Mouse (Mus musculus) thymus, postnatal 14 days (tissue): Measurements from ENCODE around the gene Rabl6.
"Not testable (repeated sequence)": the region's sequence is repeated elsewhere in the genome, so short reads cannot be mapped to it uniquely, and the experiment has no call there.

Experiments used
- DNase-seq: peaks from one replicate; pipeline ENCODE4 v3.0.0; 2021

The Rabl6 gene

DNA sequence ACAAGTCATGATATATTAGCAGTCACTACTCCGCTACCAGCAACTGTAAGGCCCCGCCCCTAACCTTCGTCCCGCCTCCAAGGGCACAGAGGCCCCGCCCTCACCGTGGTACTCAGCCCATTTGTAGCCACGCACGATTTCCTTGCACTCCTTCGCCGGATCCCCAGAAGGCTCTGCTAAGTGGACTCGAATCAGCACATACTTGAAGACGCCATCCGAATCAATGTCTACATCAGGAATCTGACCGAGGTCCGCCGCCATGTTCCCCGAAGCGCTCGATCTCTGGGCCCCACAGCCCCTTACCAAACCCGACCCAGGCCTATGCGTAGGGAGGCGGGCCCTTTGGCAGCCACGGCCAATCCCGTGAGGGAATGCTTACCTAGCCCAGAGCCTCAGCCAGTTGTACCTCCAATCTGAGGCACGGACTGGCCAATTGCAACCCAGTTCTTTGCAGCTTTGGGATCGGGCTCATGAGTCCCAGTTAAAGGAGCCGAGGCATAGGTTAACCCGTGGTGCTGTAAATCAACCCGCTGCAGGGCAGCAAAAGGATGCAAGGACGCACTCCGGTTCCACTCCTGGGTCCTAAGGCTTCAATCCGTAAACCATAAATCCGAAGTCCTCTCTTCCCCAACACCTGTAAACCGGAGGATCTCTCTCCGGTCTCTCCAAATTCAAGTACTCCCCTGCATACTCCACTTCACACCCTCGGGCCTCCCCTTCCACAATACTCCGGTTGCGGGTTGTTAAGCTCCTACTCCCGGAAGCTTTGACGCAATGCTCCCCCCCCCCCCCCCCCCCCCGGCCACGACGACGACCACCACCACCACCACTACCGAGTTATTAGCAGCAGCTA is 33.5 kb downstream of the Rabl6 start, which contains the start of the genes Mamdc4 and Phpt1:
Mamdc4 (minus strand) TSS at position 267 of the 853 bp plus-strand sequence.
Phpt1 (minus strand) TSS at position 646 of the 853 bp plus-strand sequence.
- peak; percentile 96 for DNase-seq

- DNase-seq, result no peak
Observed at GRCm38 (mm10) chr2:25574136-25574535, 34.2 kb downstream of the Rabl6 start.

DNA sequence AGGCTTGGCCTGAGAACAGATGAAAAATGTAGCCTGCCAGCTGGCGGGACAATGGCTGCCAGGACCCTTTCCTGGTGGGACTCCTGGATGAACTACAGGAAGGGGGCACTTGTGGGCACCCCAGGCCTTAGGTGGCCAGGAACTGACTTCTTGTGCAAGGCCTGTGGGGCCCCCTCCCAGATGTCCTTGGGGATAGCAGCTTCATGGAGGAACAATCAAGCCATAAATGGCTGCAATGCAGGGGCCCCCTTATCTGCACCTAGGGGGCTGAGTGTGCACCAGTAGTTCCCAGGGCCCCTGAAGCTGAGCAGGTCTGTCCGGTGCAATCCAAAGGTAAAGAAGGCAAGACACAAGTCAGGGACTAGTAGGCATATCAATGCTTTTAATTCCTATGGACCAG is 35.3 kb downstream of the Rabl6 start:
- no peak for DNase-seq

DNA sequence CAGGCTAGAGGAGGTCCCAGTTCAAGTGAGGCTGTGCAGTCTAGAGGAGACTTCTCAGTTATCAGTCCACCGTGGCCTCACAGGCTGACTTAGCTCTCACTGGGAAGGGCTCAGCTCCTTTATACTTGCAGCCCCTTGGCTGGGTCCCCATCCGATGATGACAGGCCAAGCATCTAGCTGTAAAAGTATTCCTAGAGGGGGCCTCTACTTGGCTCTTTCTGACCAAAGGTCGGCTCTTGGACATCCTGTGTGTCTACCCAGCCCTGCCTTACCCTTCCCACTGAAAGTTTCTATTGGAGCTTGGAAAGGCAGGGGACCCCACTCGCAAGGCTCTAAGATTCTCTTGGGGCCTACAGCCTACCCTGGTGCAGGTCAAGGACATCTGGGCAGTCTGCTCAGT is 37.1 kb downstream of the Rabl6 start:
- DNase-seq, result no peak

DNA sequence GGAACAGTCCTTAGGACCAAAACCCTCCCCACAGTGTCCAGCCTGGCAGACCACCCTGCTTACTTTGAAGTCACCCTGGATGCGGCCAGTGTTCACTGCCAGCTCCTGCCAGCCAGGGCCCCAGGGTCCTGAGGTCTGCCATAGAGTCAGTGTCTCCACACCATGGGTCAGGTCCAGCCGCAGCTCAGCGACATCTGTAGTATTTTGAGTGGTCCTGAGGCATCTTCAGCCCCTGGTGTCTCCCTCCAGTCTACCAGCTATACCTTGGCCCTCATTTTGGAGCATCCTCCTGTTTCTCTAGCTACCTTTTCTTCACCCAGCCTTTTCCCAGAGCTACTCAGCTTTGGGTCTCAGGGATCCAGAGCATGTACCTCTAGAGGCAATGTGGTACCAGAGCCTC is 39.0 kb downstream of the Rabl6 start:
- no peak for DNase-seq

GRCm38 (mm10) chr2:25568473-25569019 is 39.8 kb downstream of the Rabl6 start:
- no peak for DNase-seq

DNA sequence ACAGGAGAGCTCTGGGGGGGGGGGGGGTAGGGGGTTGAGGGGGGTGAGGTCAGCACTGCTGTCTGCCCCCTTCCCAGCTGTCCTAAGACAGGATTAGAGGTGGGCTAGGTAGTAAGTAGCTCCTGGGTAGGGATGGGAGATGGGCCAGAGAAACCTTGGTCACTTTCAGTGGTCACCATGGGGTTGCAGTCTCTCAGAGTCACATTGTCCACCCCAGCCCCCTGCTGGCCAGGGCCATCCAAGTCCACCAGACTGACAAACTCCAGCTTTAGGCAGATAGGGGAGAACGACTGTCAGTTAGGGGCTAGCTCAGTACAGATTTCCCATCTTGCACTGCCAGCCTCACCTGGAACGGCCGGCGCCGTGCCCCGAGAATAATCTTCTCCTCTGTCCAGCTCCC is 41.8 kb downstream of the Rabl6 start:
- DNase-seq, result no peak

DNA sequence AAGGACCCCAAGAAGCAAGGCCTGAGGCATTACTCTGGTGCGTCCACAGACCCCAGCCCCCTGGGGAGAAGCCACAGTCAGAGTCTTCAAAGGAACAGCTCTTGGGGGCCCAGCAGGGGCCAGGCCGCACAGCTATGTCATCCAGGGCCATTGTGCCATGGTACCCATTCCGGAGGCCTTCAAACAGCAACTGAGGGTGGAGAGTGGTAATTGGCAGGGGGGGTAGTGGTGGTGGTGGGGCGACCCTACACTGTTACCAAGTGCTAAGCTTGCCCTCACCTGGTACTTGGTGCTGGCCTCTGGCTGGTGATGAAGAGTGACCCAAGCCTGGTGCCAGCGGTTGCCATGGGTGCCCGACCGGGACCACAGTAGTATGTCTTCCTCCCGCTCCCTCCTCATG is 42.6 kb downstream of the Rabl6 start:
- no peak for DNase-seq

- no peak for DNase-seq
Observed at GRCm38 (mm10) chr2:25561946-25562345, 46.4 kb downstream of the Rabl6 start.

- no peak for DNase-seq
Observed at GRCm38 (mm10) chr2:25560551-25560950, 47.8 kb downstream of the Rabl6 start.

GRCm38 (mm10) chr2:25558774-25559173 is 49.5 kb downstream of the Rabl6 start:
- DNase-seq, result no peak

DNA sequence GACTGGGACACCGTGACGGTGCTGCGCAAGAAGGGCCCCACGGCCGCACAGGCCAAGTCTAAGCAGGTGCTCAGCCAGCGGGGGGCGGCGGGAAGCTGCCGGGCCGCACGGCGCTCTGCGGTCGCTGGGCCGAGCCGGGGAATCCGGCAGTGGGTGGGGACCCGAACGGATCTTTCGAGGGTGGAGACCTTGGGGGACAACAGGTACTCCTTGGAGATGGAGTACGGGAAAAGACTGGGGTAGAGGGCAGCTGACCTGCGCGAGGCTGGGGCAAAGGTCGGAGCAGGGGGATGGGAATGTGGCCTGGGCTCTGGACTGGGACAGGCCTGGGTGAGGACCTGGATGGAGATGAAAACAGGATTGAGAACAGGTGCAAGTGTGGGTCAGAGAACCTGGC is 50.4 kb downstream of the Rabl6 start:
- no peak for DNase-seq

- DNase-seq, result peak; percentile 95
Observed at GRCm38 (mm10) chr2:25557221-25557963, 50.9 kb downstream of the Rabl6 start, which contains the start of gene Edf1. Edf1 (plus strand) TSS chr2:25557847.

- no peak for DNase-seq
Observed at GRCm38 (mm10) chr2:25556296-25556695, 52.0 kb downstream of the Rabl6 start.

- DNase-seq, result not testable (repeated sequence)
Observed at GRCm38 (mm10) chr2:25555479-25555878, 52.8 kb downstream of the Rabl6 start.

GRCm38 (mm10) chr2:25553171-25553786 is 55.0 kb downstream of the Rabl6 start:
- not testable (repeated sequence) for DNase-seq

DNA sequence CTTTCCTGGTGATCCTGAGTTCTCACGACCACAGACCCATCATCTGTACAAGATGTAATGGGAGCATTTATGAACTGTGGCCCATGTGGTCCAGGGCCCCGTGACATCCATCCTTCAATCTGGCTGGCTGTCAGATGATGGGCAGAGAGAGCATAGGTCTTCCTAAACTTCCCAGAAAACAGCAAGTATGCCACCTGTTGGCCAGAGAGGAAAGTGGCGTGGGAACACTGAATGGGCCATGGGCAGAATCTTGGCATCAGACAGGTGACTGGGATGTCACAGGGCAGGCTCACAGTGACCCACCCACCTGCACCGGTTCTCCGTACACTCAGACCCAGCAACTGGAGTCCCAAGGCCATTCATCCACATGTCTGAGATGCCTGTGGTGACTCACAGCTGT is 57.1 kb downstream of the Rabl6 start:
- peak; percentile 70 for DNase-seq

GRCm38 (mm10) chr2:25549021-25549991 is 59.0 kb downstream of the Rabl6 start:
- peak; percentile 83 for DNase-seq

DNA sequence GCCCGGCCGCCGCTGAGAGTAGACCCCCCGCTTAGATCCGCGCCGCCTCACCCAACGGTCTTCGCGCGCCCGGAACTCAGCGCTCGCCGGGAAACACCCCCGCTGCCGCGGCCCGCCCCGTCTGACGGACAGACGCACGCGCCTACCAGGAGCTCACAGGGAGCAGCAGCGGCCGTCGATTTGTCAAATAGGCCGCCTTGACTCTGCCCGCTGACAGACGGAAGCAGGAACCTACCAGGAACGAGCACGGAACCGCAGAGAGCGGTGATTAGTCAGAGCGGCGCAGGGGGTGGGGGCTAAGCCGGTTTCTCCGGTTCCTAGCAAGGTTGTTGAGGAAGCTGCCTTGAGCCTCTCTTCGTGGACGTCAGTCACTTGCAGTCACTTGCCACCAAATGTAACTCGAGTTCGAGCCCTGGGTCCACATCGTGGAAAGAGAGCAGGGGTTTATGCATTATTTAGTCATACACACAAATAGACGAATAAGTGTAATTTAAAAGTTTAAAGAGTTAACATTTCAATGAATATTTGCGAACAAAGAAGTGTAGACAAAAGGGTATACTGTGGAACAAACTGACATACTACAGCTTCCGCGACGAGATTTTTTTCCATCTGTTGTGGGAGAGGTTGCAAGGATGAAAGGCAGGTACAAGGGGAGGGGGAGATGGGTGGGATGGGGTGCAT is 61.4 kb downstream of the Rabl6 start, which contains the start of gene Traf2:
Traf2 (minus strand) TSS at position 130 of the 681 bp plus-strand sequence.
- DNase-seq, result peak; percentile 98

DNA sequence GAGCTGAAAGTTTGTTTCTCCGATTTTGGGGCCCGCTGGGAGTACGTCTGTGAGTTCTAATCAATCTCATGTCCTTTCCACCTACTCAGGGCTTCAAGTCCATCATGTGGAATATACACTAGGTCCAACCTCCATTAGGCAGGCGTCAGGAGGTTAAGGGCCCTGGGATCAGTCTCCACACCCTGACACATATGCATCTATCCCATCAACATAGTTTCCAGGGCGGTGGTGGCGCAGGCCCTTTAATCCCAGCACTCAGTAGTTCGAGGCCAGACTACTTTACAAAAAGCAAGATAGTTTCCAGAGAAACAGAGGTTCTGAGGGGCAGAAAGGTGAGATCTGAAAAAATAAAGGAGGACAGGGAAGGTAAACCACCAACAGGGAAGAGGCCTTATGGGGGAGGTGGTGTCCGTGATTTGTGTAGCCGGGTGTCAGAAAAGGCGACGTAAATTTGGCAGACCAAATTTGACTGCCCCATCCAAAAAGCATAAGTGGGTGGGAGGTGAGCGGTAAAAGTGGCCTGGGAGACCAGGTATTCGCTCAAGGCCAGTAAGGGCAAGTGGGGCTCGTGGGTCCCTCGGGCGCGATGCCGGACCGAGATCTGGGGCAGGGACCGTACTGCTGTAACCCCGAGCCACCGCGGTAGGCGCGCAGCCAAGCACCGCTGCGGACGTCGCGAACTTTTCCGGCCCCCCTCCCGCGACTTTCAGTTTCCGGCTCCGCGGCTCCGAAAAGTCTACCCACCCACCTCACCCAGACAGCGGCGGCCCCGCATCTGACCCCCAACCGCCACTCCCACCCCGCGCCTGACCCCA is 62.1 kb downstream of the Rabl6 start:
- peak; percentile 29 for DNase-seq
